Mouse (Mus musculus) C2C12 (cell line): ENCODE data around the gene Zkscan1.

ENCODE experiments used
- CEBPB ChIP-seq: IDR thresholded peaks from one replicate; pipeline ENCODE4 v1.6.1; 2011; ENCODE audit warnings: low read depth, mild to moderate bottlenecking, control low read depth, moderate library complexity
- CTCF ChIP-seq: IDR thresholded peaks from one replicate; pipeline ENCODE4 v1.5.1; 2011; ENCODE audit not compliant: control insufficient read depth, insufficient read depth, insufficient read length
- FOSL1 ChIP-seq: IDR thresholded peaks from one replicate; pipeline ENCODE4 v1.8.0; 2011; ENCODE audit warnings: mild to moderate bottlenecking, low read length; ENCODE audit not compliant: poor library complexity, insufficient read depth, severe bottlenecking
- MAX ChIP-seq: IDR thresholded peaks from one replicate; pipeline ENCODE4 v1.6.1; 2011; ENCODE audit warnings: mild to moderate bottlenecking, control low read depth
- MYOD1 ChIP-seq: IDR thresholded peaks from one replicate; pipeline ENCODE4 v1.6.1; 2011; ENCODE audit warnings: low read depth; ENCODE audit not compliant: control insufficient read depth, insufficient read length
- MYOG ChIP-seq: IDR thresholded peaks from one replicate; pipeline ENCODE4 v1.6.1; 2011; ENCODE audit not compliant: control insufficient read depth, insufficient read length; ENCODE audit errors: extremely low read depth
- USF1 ChIP-seq: IDR thresholded peaks from one replicate; pipeline ENCODE4 v1.6.1; 2011; ENCODE audit warnings: low read depth, mild to moderate bottlenecking, control low read depth, moderate library complexity

- TF ChIP-seq CTCF (no peak), FOSL1 (no peak), MYOG (no peak), USF1 (no peak), MYOD1 (no peak), CEBPB (no peak), MAX (no peak)
Observed at GRCm38 (mm10) chr5:138090271-138090670, 5.4 kb downstream of the Zkscan1 start.
